Mouse (Mus musculus) gastrocnemius, postnatal 25 days (tissue): ENCODE data around the gene Padi2. TPM values are rescaled to one million over a fixed set of nuclear protein-coding genes. Genes with fewer than 3 reads are reported as not detected.

Experiments used
- DNase-seq: peaks from one replicate; pipeline ENCODE4 v3.0.0; 2022
- total RNA-seq, 2 experiments: library from RNA; stranded (reverse); gene quantifications; 1 replicate in 1 of 2; 2 replicates in 1 of 2; pipeline ENCODE4 v1.2.3; 2021

The Padi2 gene
- total RNA-seq, 2 experiments from 2014 or later = 148 to 165 TPM

- no peak for DNase-seq
Observed at GRCm38 (mm10) chr4:140881026-140881670, 25.0 kb upstream of the Padi2 start.

- DNase-seq = no peak
Observed at GRCm38 (mm10) chr4:140881771-140882170, 24.4 kb upstream of the Padi2 start.

DNA sequence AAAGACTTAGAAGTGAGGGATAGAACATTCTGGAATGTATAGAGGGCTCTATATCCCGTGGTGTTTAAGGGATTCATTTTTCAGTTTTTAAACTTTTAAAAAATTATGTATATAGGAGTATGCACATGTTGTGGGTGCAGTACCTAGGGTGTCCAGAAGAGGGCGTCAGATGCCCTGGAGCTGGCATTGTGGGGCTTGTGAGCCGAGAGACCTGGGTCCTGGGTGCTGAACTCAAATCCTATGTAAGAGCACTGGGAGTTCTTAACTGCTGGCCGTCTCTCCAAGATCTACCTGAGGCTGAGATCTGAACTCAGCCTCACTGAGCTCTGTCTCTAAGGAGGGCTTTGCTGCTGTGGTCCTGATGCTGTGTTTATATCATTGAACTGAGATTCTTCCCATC is 23.8 kb upstream of the Padi2 start:
- DNase-seq = no peak

GRCm38 (mm10) chr4:140882981-140883380 is 23.2 kb upstream of the Padi2 start:
- DNase-seq = no peak

DNA sequence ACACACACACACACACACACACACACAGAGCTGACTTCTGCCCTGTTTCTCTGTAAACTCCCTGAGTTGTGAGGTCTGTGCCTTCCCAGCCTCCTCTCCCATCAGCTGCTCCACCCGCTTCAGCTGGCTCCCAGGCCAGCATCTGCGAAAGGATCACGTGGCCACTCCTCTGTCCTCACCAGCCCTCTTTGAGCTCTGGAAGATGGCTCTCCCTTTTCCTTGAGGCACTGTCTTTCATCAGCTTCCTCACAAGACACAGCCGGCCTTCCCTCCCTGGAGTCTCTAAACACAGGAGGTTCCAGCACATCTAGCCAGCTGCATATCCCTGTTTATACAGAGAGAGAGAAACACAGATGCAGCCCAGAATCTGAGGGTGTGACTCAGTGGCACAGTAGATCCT is 22.3 kb upstream of the Padi2 start:
- peak; percentile 69 for DNase-seq

DNA sequence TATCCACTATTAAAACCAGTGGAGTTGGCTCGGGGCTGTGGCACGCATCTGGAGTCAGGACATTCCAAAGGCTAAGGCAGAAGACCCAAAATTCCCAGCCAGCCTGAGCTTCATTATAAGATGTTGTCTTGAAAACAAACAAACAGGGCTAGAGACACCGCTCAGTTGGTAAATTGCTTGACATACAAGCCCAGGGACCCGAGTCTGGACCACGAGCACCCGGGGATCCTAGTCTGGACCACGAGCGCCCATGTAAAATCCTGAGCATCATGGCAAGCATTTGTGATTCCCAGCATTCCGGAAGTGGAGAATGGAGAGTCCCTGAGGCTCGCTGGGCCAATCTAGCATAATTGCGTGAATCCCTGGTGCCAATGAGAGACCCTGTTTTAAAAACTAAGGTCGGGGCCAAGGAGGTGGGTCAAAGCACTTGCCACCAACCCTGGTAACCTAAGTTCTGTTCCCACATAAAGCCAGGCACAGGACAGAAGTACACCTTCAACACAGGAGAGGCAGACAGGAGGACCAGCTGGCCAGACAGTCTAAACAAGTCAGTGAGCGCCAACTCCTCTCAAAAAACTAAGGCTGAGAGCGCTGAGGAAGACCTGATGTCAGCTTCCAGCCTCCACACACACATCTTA is 14.5 kb upstream of the Padi2 start:
- no peak for DNase-seq

DNA sequence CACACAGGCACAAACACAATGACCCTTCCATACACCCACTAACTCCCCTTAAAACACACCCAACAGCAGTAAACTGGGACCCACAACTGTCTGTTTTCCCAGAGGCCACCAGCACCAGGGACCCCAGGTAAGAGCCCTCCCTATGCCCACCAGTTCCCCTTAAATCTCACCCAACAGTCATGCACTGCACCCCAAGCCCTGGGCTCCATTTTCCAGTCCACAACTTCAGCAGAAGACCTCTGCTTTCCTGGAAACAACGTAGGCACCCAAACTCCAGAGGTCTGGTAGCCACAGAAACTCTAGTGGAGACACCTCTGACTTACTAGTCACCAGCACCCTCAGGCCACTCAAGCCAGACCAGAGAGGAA is 14.0 kb upstream of the Padi2 start:
- no peak for DNase-seq

DNA sequence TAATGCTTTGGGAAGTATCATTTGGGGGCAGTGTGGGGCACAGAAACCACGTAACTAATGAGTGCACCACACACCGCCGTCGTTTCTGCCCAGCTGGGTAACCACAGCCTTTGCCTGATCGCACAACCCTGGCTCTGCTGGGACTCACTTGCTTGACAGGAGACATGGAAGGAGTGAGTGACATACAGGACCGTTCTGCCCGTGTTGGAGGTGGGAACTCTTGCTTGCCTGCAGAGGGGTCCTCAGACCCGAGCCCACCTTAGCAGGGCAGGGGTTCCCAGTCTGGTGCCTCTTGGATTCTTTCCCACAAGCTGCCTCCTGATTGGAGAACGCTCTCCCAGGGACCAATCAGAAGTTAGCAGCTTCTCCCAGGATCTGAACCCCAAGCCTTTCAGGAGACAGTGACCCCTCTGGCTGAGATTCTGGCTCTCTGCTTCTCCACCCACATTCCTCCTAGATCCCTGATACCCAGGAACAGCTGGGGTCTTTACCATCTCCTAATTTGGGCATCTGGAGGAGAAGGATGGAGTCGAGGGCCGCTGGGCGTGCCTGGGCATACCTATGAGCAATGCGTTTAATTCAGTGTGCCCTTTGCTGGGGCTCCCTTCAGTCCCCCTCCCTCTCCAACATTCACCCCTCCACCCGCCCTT is 1.2 kb upstream of the Padi2 start:
- DNase-seq = peak; percentile 6

DNA sequence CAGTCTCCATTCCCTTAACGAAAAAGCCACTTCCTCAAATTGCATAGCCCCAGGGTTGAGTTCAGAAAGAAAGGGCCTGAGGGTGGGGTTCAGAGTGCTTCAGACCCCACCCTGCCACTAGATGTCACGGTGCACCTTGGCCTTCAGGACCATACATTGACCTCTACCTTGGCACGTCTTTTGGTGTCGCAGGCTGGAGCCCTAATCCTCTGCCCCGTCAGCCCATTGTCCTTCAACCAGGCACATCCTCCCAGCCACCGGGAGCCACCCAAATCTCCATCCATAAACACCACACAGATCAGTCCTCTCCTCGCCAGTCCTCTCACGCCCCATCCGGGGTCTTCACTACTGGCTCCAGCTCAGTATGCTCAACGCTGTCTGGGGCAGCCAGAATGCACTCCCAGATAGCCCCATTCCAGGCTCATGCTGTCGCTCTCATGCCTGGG is 695 bp upstream of the Padi2 start:
- DNase-seq = peak; percentile 7

DNA sequence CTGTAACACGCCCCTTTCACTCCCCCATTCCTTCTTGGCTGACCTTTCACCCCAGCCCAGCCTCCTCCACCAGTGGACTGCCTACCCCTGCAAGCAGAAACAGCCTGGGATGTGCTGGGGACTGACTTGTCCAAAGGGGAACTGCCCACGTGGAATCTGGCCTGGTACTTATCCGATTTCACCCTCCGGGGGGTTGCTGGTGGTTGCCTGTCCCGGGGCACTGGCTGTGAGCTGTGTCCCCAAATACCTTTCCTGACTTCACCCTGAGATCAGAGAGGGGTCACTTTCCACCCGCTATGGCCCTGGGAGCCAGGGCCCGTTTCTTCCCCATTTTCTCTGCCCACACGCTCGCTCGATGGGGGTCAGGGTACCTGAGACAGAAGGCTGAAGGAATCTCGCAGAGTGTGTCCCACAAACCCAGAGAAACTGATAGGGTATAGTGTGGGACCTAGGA is 710 bp downstream of the Padi2 start:
- peak; percentile 67 for DNase-seq

DNA sequence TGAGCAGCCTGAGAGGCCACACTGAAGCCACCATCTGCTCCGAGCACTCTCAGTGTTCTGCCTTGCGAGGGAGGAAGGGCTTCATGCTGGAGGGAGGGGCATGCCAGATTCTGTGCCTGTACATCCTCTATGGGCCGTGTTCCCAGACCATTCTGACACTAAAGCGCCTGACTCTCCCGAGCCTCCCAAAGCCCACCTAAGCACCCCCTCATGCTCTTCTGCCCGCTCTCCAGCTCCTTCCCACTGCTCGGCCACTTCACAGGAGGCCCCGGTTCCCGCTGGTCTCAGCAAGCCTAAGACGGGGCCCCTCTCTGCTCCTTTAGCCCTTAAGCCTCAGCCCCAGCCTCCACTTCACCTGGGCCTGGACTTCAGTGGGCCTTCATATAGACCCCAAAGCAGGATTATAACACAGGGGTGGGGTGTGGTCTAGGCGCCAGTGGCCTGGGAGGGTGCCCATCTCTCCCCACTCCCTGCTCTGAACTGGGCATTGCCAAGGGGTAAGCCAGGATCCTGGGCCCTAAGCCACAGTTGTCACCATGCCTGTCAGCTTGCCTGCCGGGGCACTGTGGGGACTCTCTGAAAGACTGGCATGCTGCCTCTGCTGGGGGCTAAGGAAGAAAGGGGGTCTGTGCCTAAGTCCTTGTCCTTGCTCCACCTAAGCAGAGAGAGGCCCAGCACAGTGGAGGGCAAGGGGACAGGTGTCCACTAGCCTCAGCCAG is 1.3 kb downstream of the Padi2 start:
- peak; percentile 5 for DNase-seq

- no peak for DNase-seq
Observed at GRCm38 (mm10) chr4:140908627-140909026, 2.5 kb downstream of the Padi2 start.

GRCm38 (mm10) chr4:140909536-140909935 is 3.4 kb downstream of the Padi2 start:
- DNase-seq = no peak

DNA sequence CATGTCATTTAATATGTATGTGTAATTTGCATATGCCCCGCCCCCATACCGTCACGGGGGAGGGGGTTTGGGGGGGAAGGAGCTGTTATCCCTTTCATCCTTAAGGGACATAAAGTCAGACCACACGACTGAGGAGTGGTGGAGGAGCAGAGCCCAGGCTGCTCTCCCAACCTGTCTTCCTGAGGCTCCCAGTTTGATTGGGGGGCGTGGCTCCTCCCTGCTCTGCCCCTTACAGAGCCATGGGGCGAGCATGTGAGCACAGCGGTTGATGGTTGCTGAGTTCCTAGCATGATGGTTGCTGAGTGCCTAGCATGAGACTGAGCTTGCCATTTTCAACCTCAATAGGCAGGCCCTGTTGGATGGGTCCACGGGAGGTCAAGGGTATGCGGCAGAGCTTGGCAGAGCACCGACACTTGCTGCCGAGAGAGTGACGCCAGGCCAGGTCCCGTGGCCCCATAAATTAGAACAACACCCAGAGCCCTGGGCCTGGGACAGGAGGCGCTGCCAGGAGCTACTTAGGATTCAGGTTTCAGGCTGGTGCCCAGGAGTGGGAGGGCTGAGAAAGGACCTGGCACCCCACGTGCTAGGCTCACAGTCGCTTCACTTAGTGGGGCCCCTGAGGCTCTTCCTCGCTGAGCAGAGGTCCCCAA is 4.6 kb downstream of the Padi2 start:
- DNase-seq = peak; percentile 85

DNA sequence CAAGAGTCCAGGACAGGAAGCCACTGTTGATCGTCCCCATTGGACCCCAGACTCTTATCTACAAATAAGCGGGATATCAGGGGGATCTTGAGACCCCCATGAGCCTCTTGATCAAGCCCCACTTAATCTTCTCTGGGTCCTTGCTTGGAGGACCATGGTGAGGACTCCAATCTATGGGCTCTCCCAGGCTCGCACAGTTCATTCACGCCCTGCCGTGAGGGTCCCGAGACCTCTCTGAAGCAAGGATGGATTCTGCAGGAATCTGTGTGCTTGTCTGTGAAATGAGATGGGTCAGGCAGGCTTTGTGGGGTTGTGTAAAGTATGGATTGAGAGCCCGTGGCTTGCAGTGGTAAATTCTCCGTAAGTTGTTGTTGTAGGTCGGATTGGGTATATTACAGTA is 5.3 kb downstream of the Padi2 start:
- no peak for DNase-seq

DNA sequence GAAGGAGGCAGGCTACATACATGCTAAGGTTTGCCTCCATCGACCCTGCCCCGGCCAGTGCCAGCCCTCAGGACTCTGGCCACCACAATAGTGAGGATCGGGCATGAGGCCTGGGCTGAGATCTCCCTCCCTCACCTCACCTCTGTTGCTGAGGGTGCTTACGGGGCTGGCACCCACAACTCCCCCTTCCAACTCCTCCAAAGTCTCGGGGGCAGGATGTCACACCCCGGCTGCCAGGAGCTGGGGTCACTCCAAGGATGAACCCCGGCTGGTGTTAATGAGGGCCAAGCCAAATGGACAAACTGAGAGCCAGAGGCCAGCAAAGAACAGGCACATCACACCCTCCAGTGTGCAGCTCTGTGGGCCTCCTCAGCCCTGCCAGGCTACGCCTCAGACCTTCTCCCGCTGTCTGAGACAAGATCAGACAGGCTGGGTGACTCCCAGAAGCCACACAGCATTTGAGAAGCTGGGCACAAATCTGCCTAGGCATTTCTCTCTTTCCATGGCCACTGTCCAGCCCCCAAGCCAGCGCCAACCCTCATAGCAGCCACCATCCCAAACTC is 6.2 kb downstream of the Padi2 start:
- DNase-seq = peak; percentile 73

DNA sequence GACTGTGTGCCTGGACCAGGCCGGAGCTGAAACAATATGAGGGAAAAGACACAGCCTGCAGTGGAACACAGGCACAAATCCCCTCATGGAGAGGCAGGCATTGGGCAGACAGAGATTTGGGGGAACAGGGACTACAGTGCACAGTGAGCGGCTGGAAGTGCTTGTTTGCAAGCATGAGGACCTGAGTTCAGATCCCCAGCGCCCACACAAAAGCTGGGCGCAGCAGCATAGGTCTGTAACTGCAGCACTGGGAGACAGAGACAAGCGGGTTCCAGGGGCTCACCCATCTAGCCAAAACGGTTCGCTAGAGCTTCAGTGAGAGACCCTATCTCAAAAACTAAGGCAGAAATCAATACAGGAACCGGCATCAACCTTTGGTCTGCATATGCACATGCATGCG is 7.4 kb downstream of the Padi2 start:
- DNase-seq = no peak

DNA sequence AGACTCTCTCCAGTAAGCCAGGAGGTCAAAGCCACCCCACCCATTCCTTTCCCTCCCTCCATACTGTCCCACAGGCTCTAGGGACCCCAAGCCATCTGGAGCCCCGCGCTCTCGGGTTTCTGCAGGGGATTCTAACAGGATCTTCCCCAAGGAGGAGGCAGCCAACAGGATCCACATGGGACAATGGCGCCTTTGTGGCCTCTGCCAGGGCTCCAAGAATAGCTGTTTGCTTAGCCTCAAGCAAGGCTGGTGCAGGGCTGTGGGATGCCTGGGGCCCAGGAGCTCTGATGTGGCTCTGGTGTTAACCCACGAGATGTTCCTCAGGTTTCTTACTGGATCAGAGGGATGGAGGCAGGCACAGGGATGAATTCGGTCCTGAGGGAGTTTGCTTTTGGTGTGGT is 8.6 kb downstream of the Padi2 start:
- DNase-seq = no peak

- DNase-seq = no peak
Observed at GRCm38 (mm10) chr4:140915235-140915634, 9.1 kb downstream of the Padi2 start.

- no peak for DNase-seq
Observed at GRCm38 (mm10) chr4:140916296-140916695, 10.2 kb downstream of the Padi2 start.

GRCm38 (mm10) chr4:140917451-140917850 is 11.3 kb downstream of the Padi2 start:
- no peak for DNase-seq
